In the genomic region with DNA sequence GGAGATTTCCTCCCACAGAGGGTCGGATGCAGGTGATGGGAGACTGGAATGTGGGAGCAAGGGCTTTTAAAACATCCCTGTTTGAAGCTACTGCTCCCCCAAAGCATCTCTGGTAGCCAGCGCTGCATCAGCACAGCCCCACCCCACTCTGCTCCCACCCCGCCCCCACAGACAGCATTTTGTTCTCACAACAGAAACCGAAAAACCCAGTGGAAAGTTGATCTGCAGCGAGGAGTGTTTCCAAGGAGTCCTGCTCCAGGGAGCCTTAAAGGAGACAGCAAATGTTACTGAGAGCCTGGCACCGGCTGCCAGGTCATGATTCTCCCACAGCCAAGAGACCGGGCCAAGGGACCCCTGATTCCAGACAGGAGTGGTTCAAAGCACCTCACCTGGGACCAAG, we compare ENCODE assay signal across 26 mouse cellular contexts. TPM values are rescaled to one million over a fixed set of nuclear protein-coding genes. Genes with fewer than 3 reads are reported as not detected.
DNase-seq lines count a peak whose midpoint lies in the region; ATAC-seq and TF ChIP-seq lines count a peak whose summit lies in the region.
"Had no signal": no experiment of that assay in that cellular context is flagged by ENCODE, and none has a peak within 500 bp of the region (broad histone marks: within the 10 kb centered on the region; RNA-seq: fewer than 3 reads in every experiment).

No protein-coding gene starts in this region.

- WGBS in stomach, postnatal 0 days = 54% methylated on average over 7 of the region's 7 CpGs

- TF ChIP-seq CTCF in layer of hippocampus, adult 2 months (conservative IDR thresholded peaks at IDR 0.05) = no peak
- no peak for TF ChIP-seq CTCF in stomach, postnatal 0 days (IDR thresholded peaks at IDR 0.05; ENCODE audit: low read depth)

- ATAC-seq in stomach, postnatal 0 days (ENCODE audit: low FRiP score, low TSS enrichment) = no peak
- ATAC-seq: CD4-positive, CD25-positive, alpha-beta regulatory T cell, adult 4 months; forebrain, postnatal 0 days had no signal

- no peaks in the 10 kb centered on the region for H3K27me3 ChIP-seq in stomach, postnatal 0 days (ENCODE audit: control insufficient read depth, insufficient read depth, low read length)
- H3K27me3 ChIP-seq: hindbrain, embryonic 15.5 days had no signal

- H3K4me1 ChIP-seq in stomach, postnatal 0 days (replicated peaks; ENCODE audit: control insufficient read depth, insufficient read depth) = no peaks in the 10 kb centered on the region

- H3K9me3 ChIP-seq in stomach, postnatal 0 days (ENCODE audit: control insufficient read depth, low read length) = no peaks in the 10 kb centered on the region
- H3K9me3 ChIP-seq: embryonic facial prominence, embryonic 13.5 days; forebrain, embryonic 12.5 days; heart, embryonic 13.5 days; hindbrain, embryonic 15.5 days had no signal

- peak overlapping the region; percentile 69 for H3K27ac ChIP-seq in layer of hippocampus, adult 2 months
- 0 out of 2 replicates have a peak overlapping the region, but pooled peaks have one; percentile 24 for H3K27ac ChIP-seq in stomach, postnatal 0 days (replicated peaks)
- H3K27ac ChIP-seq: embryonic facial prominence, embryonic 13.5 days; forebrain, embryonic 12.5 days; heart, embryonic 13.5 days; hindbrain, embryonic 15.5 days had no signal

- peak; percentile 22 for DNase-seq in cerebellum, adult 9-11 months
- no peak for DNase-seq in cerebellum, adult 11-12 months
- no peak for DNase-seq in layer of hippocampus, adult 2 months (ENCODE audit: low spot score in 2 of 2)
- DNase-seq in layer of hippocampus, adult 9-11 months = no peak
- peak; percentile 13 to 40 for DNase-seq in right cerebral cortex, adult 2 months (ENCODE audit: low spot score in 2 of 2)
- no peak for DNase-seq in right cerebral cortex, postnatal 4 days
- no peak for DNase-seq in stomach, postnatal 0 days (ENCODE audit: low spot score)
- no peak for DNase-seq in adrenal gland, postnatal 4 days (ENCODE audit: low spot score in 2 of 2)
- DNase-seq: adrenal gland, postnatal 10 days; B cell, adult 2 months; cerebellum, adult 8-10 months; cerebellum, postnatal 25 days; forebrain, postnatal 0 days; gastrocnemius, postnatal 10 days; heart, postnatal 36 days had no signal

- H3K9ac ChIP-seq in stomach, postnatal 0 days (ENCODE audit: low read length) = no peak overlapping the region
- H3K9ac ChIP-seq: embryonic facial prominence, embryonic 13.5 days; forebrain, embryonic 12.5 days; forebrain, postnatal 0 days; heart, embryonic 13.5 days; hindbrain, embryonic 15.5 days had no signal

- no peak overlapping the region for H3K4me3 ChIP-seq in layer of hippocampus, adult 2 months
- no peak overlapping the region for H3K4me3 ChIP-seq in stomach, postnatal 0 days (ENCODE audit: low read depth, low read length)
- H3K4me3 ChIP-seq: embryonic facial prominence, embryonic 13.5 days; forebrain, embryonic 12.5 days; heart, embryonic 13.5 days; hindbrain, embryonic 15.5 days had no signal

- H3K4me2 ChIP-seq in stomach, postnatal 0 days (replicated peaks; ENCODE audit: low read depth) = no peak overlapping the region
- H3K4me2 ChIP-seq: embryonic facial prominence, embryonic 13.5 days; forebrain, embryonic 12.5 days; heart, embryonic 13.5 days; hindbrain, embryonic 15.5 days had no signal

- TF ChIP-seq EP300 in stomach, postnatal 0 days (optimal IDR thresholded peaks at IDR 0.05) = no peak

- no peaks in the 10 kb centered on the region for H3K36me3 ChIP-seq in stomach, postnatal 0 days (ENCODE audit: control insufficient read depth, insufficient read depth, low read length)

RNA-seq across cellular contexts. Expression of gene Adap1, which starts 5.3 kb away (rescaled TPM):
- total RNA-seq in layer of hippocampus, adult 2 months (2021) = 100 to 1,000 TPM; 162 to 171 TPM
- 13.8 and 14.9 TPM in 2 replicates for polyA plus RNA-seq in stomach, postnatal 0 days (2015; fragmentation: Nextera tagmentation; extraction: Ambion mirVana)
- 1 to 10 TPM; 6.2 to 8.0 TPM for total RNA-seq in adrenal gland, postnatal 4 days (2021)

RNA-seq across cellular contexts. Expression of gene Cox19, which starts 20.5 kb away (rescaled TPM):
- 10 to 100 TPM; 74.3 to 76.8 TPM for total RNA-seq in layer of hippocampus, adult 2 months (2021)
- polyA plus RNA-seq in stomach, postnatal 0 days (2015; fragmentation: Nextera tagmentation; extraction: Ambion mirVana) = 109 and 114 TPM in 2 replicates
- 10 to 100 TPM; 62.9 to 65.6 TPM for total RNA-seq in adrenal gland, postnatal 4 days (2021)

RNA-seq across cellular contexts. Expression of gene Cyp2w1, which starts 21.7 kb away (rescaled TPM):
- total RNA-seq in layer of hippocampus, adult 2 months (2021) = not detected
- polyA plus RNA-seq in stomach, postnatal 0 days (2015; fragmentation: Nextera tagmentation; extraction: Ambion mirVana) = 4.8 and 8.5 TPM in 2 replicates
- not detected for total RNA-seq in adrenal gland, postnatal 4 days (2021)
- total RNA-seq: adrenal gland, postnatal 10 days; forebrain, postnatal 0 days; gastrocnemius, postnatal 10 days; heart, adult 8-10 months; heart, postnatal 36 days; MEL had no signal
- polyA plus RNA-seq: CD4-positive, CD25-positive, alpha-beta regulatory T cell, adult 4 months; cortical plate, adult 2 months; forebrain, postnatal 0 days; gonadal fat pad, adult 2 months; heart, embryonic 13.5 days; heart, postnatal 0 days; hindbrain, embryonic 11.5 days; hindbrain, embryonic 15.5 days had no signal

RNA-seq across cellular contexts. Expression of gene Gpr146, which starts 46.7 kb away (rescaled TPM):
- 10 to 100 TPM; 11.5 to 12.8 TPM for total RNA-seq in layer of hippocampus, adult 2 months (2021)
- 3.5 TPM in 2 replicates for polyA plus RNA-seq in stomach, postnatal 0 days (2015; fragmentation: Nextera tagmentation; extraction: Ambion mirVana)
- 10 to 100 TPM; 10.4 to 10.7 TPM for total RNA-seq in adrenal gland, postnatal 4 days (2021)

Comparison
In these comparisons a context has a peak if more than half of its experiments do, and no peak if none do; other contexts are left out.
1. DNase-seq: peak in cerebellum, adult 9-11 months (single experiment) and right cerebral cortex, adult 2 months (2 of 2); none in cerebellum, adult 11-12 months (single experiment), layer of hippocampus, adult 2 months (0 of 2), layer of hippocampus, adult 9-11 months (single experiment), right cerebral cortex, postnatal 4 days (single experiment), stomach, postnatal 0 days (single experiment) and adrenal gland, postnatal 4 days (0 of 2).
2. RNA of gene Adap1, which starts 5.3 kb away (total RNA-seq): 162 to 171 TPM in layer of hippocampus, adult 2 months; 6.2 to 8.0 TPM in adrenal gland, postnatal 4 days; every median in the first group is over 10 times any median in the second.